Mouse (Mus musculus) MEL (cell line): ENCODE measurements around the gene Prr5l. TPM values are rescaled to one million over a fixed set of nuclear protein-coding genes. Genes with fewer than 3 reads are reported as not detected.

Experiments
- DNase-seq: peaks from one replicate; pipeline ENCODE4 v3.0.0; 2011; ENCODE audit warnings: low read depth, low spot score
- H3K27ac ChIP-seq: 2 replicates; pipeline ENCODE4 v1.5.1; 2012; ENCODE audit warnings: low read depth, mild to moderate bottlenecking, control low read depth, low read length, moderate library complexity; ENCODE audit not compliant: control insufficient read depth
- H3K27me3 ChIP-seq, 2 experiments: fragments of 150-350 bp in 1 of 2; sonication (generic) in 1 of 2; 2 replicates each; pipeline ENCODE4 v1.6.1; 2012; ENCODE audit warnings: low read length in 2 of 2, mild to moderate bottlenecking in 2 of 2, improper control_type of control experiment in 1 of 2, moderate library complexity in 1 of 2; ENCODE audit not compliant: insufficient read depth in 2 of 2, control insufficient read depth in 1 of 2
- H3K36me3 ChIP-seq, 2 experiments: 2 replicates each; pipeline ENCODE4 v1.6.1; 2012 to 2014; ENCODE audit warnings: low read length in 2 of 2, improper control_type of control experiment in 1 of 2, inconsistent platforms in 1 of 2, mild to moderate bottlenecking in 1 of 2; ENCODE audit not compliant: insufficient read depth in 2 of 2, control insufficient read depth in 1 of 2
- H3K4me1 ChIP-seq, 2 experiments: fragments of 150-350 bp in 1 of 2; sonication (generic) in 1 of 2; 2 replicates each; pipeline ENCODE4 v1.6.1; 2012; ENCODE audit warnings: low read length in 2 of 2, improper control_type of control experiment in 1 of 2, mild to moderate bottlenecking in 1 of 2; ENCODE audit not compliant: insufficient read depth in 2 of 2, control insufficient read depth in 1 of 2
- H3K4me3 ChIP-seq, 2 experiments: fragments of 150-350 bp in 1 of 2; sonication (generic) in 1 of 2; 2 replicates each; pipeline ENCODE4 v1.5.1; 2012; ENCODE audit warnings: low read depth in 2 of 2, low read length in 2 of 2, mild to moderate bottlenecking in 2 of 2, moderate library complexity in 2 of 2, control low read depth in 1 of 2, improper control_type of control experiment in 1 of 2; ENCODE audit not compliant: control insufficient read depth in 1 of 2, insufficient read depth in 1 of 2
- H3K79me2 ChIP-seq: 2 replicates; pipeline ENCODE4 v1.6.1; 2012; ENCODE audit warnings: mild to moderate bottlenecking, low read length, moderate library complexity; ENCODE audit not compliant: control insufficient read depth, poor library complexity, insufficient read depth
- H3K9ac ChIP-seq: 2 replicates; pipeline ENCODE4 v1.6.1; 2012; ENCODE audit warnings: low read depth, mild to moderate bottlenecking, control low read depth, low read length, moderate library complexity; ENCODE audit not compliant: control insufficient read depth, poor library complexity, severe bottlenecking
- H3K9me3 ChIP-seq: fragments of 150-350 bp; sonication (generic); replicated peaks from 2 replicates; pipeline ENCODE4 v1.6.1; 2012; ENCODE audit warnings: mild to moderate bottlenecking, low read length, improper control_type of control experiment, moderate library complexity; ENCODE audit not compliant: insufficient read depth
- BHLHE40 ChIP-seq: IDR thresholded peaks from 2 replicates; pipeline ENCODE4 v1.6.1; 2012; ENCODE audit warnings: low read depth, mild to moderate bottlenecking, inconsistent platforms, low read length, improper control_type of control experiment, borderline replicate concordance
- CHD1 ChIP-seq: IDR thresholded peaks from 2 replicates; pipeline ENCODE4 v1.6.1; 2012; ENCODE audit warnings: low read depth, mild to moderate bottlenecking, inconsistent platforms, low read length, improper control_type of control experiment
- CHD2 ChIP-seq: IDR thresholded peaks from 2 replicates; pipeline ENCODE4 v1.6.1; 2011; ENCODE audit warnings: low read length, improper control_type of control experiment
- CTCF ChIP-seq, 3 experiments: IDR thresholded peaks in 2 of 3; conservative IDR thresholded peaks in 1 of 3; 2 replicates each; pipeline ENCODE4 v1.5.1; 2011 to 2012; ENCODE audit warnings: low read length in 3 of 3, low read depth in 2 of 3, mild to moderate bottlenecking in 2 of 3, improper control_type of control experiment in 1 of 3, inconsistent platforms in 1 of 3, mixed read lengths in 1 of 3, moderate library complexity in 1 of 3; ENCODE audit not compliant: control insufficient read depth in 1 of 3, insufficient read depth in 1 of 3, poor library complexity in 1 of 3, severe bottlenecking in 1 of 3
- HCFC1 ChIP-seq: IDR thresholded peaks from 2 replicates; pipeline ENCODE4 v1.6.1; 2012; ENCODE audit warnings: low read depth, mild to moderate bottlenecking, inconsistent platforms, low read length, improper control_type of control experiment, moderate library complexity
- MAZ ChIP-seq: IDR thresholded peaks from 2 replicates; pipeline ENCODE4 v1.6.1; 2012; ENCODE audit warnings: low read depth, mild to moderate bottlenecking, inconsistent platforms, low read length, improper control_type of control experiment
- MYB ChIP-seq: IDR thresholded peaks from 2 replicates; pipeline ENCODE4 v1.6.1; 2011; ENCODE audit warnings: mild to moderate bottlenecking, low read depth, low read length, improper control_type of control experiment
- NRF1 ChIP-seq: IDR thresholded peaks from 2 replicates; pipeline ENCODE4 v1.6.1; 2014; ENCODE audit warnings: low read depth, mild to moderate bottlenecking, inconsistent platforms, low read length, improper control_type of control experiment, moderate library complexity; ENCODE audit not compliant: poor library complexity, insufficient read depth, severe bottlenecking
- POLR2AphosphoS2 ChIP-seq: IDR thresholded peaks from 2 replicates; pipeline ENCODE4 v1.6.1; 2011; ENCODE audit warnings: low read length, improper control_type of control experiment
- POLR2AphosphoS5 ChIP-seq: IDR thresholded peaks from 2 replicates; pipeline ENCODE4 v1.6.1; 2012; ENCODE audit warnings: low read depth, borderline replicate concordance, mild to moderate bottlenecking, inconsistent platforms, low read length, moderate library complexity, mixed read lengths
- RAD21 ChIP-seq: IDR thresholded peaks from 2 replicates; pipeline ENCODE4 v1.6.1; 2011; ENCODE audit warnings: mild to moderate bottlenecking, low read depth, low read length, improper control_type of control experiment
- RCOR1 ChIP-seq: IDR thresholded peaks from 2 replicates; pipeline ENCODE4 v1.6.1; 2012; ENCODE audit warnings: low read depth, mild to moderate bottlenecking, inconsistent platforms, low read length, improper control_type of control experiment
- TAL1 ChIP-seq: IDR thresholded peaks from 2 replicates; pipeline ENCODE4 v1.6.1; 2012; ENCODE audit warnings: mild to moderate bottlenecking, inconsistent platforms, low read length, moderate library complexity, mixed read lengths
- TCF12 ChIP-seq: IDR thresholded peaks from 2 replicates; pipeline ENCODE4 v1.6.1; 2014; ENCODE audit warnings: low read depth, mild to moderate bottlenecking, inconsistent platforms, low read length, improper control_type of control experiment, moderate library complexity
- UBTF ChIP-seq: IDR thresholded peaks from 2 replicates; pipeline ENCODE4 v1.6.1; 2012; ENCODE audit warnings: low read depth, mild to moderate bottlenecking, inconsistent platforms, low read length, improper control_type of control experiment, moderate library complexity, borderline replicate concordance; ENCODE audit not compliant: insufficient read depth
- USF1 ChIP-seq: IDR thresholded peaks from 2 replicates; pipeline ENCODE4 v1.6.1; 2014; ENCODE audit warnings: low read depth, mild to moderate bottlenecking, inconsistent platforms, low read length, improper control_type of control experiment, moderate library complexity
- USF2 ChIP-seq, 2 experiments: IDR thresholded peaks; 2 replicates each; pipeline ENCODE4 v1.6.1; 2011 to 2012; ENCODE audit warnings: improper control_type of control experiment in 2 of 2, low read length in 2 of 2, borderline replicate concordance in 1 of 2, inconsistent platforms in 1 of 2, low read depth in 1 of 2, mild to moderate bottlenecking in 1 of 2; ENCODE audit not compliant: insufficient read depth in 1 of 2
- ZC3H11A ChIP-seq: IDR thresholded peaks from 2 replicates; pipeline ENCODE4 v1.6.1; 2012; ENCODE audit warnings: low read depth, mild to moderate bottlenecking, inconsistent platforms, low read length, improper control_type of control experiment
- ZKSCAN1 ChIP-seq: IDR thresholded peaks from 2 replicates; pipeline ENCODE4 v1.6.1; 2012; ENCODE audit warnings: low read depth, mild to moderate bottlenecking, inconsistent platforms, low read length, improper control_type of control experiment, moderate library complexity
- ZMIZ1 ChIP-seq: IDR thresholded peaks from 2 replicates; pipeline ENCODE4 v1.6.1; 2012; ENCODE audit warnings: low read depth, mild to moderate bottlenecking, inconsistent platforms, low read length, improper control_type of control experiment, moderate library complexity
- ZNF384 ChIP-seq: IDR thresholded peaks from 2 replicates; pipeline ENCODE4 v1.6.1; 2012; ENCODE audit warnings: low read depth, mild to moderate bottlenecking, inconsistent platforms, low read length, improper control_type of control experiment
- polyA plus RNA-seq, 2 experiments: library from polyadenylated mRNA; stranded (reverse) in 1 of 2; unstranded in 1 of 2; fragments of >175 nt in 1 of 2; fragments of >200 nt in 1 of 2; gene quantifications; 2 replicates each; pipeline versions ENCODE4 v1.2.1 to v1.2.4; 2012; ENCODE audit warnings: low replicate concordance in 2 of 2, low read depth in 1 of 2; ENCODE audit not compliant: insufficient read length in 2 of 2, insufficient read depth in 1 of 2, missing spikeins in 1 of 2
- total RNA-seq: library from RNA; depleted of rRNA; stranded (reverse); fragments of 300-350 nt; gene quantifications from 2 replicates; pipeline ENCODE4 v1.2.3, GENCODE M21; 2012

Gene Prr5l
- total and polyA plus RNA-seq, 3 experiments = 0.04 TPM; not detected in 2

GRCm38 (mm10) chr2:101826950-101827600, 55.8 kb downstream of the Prr5l start:
- no peak for DNase-seq
- TF ChIP-seq USF1 (peak; percentile 58), ZC3H11A (no peak)
- Histone ChIP-seq H3K9me3 (no peaks in the 10 kb centered on the region), H3K4me3 (no peak overlapping the region), H3K9ac (no peak overlapping the region), H3K27ac (no peak overlapping the region), H3K79me2 (no peaks in the 10 kb centered on the region), H3K36me3 (no peaks in the 10 kb centered on the region), H3K27me3 (peaks cover 0 to 3% of the 10 kb centered on the region in 2 experiments), H3K4me1 (no peaks in the 10 kb centered on the region; a peak in 1 of 4 replicates)

GRCm38 (mm10) chr2:101826186-101826707, 56.6 kb downstream of the Prr5l start:
- Histone ChIP-seq H3K9me3 (no peaks in the 10 kb centered on the region), H3K27me3 (peaks cover 0 to 3% of the 10 kb centered on the region in 2 experiments), H3K36me3 (no peaks in the 10 kb centered on the region), H3K27ac (no peak overlapping the region), H3K9ac (no peak overlapping the region), H3K4me1 (no peaks in the 10 kb centered on the region; a peak in 1 of 4 replicates), H3K79me2 (no peaks in the 10 kb centered on the region), H3K4me3 (no peak overlapping the region)
- no peak for DNase-seq
- TF ChIP-seq POLR2AphosphoS2 (no peak), ZKSCAN1 (no peak), USF2 (IDR thresholded peaks at IDR 0.05; ENCODE audit: borderline replicate concordance in 1 of 2, insufficient read depth in 1 of 2, low read depth in 1 of 2, low read length in 2 of 2) (no peak), BHLHE40 (no peak), CHD2 (no peak)

- H3K27me3 ChIP-seq = peaks cover 0 to 1% of the 10 kb centered on the region in 2 experiments; a peak in 3 of 4 replicates
- H3K4me3 ChIP-seq = no peak overlapping the region
- H3K79me2 ChIP-seq = no peaks in the 10 kb centered on the region
- H3K4me1 ChIP-seq = no peaks in the 10 kb centered on the region; a peak in 1 of 4 replicates
- no peak for TF ChIP-seq TCF12
- no peak for TF ChIP-seq MYB
- TF ChIP-seq HCFC1 = no peak
- TF ChIP-seq ZNF384 = no peak
- no peak for TF ChIP-seq RAD21
- no peak for TF ChIP-seq UBTF
- no peak for TF ChIP-seq USF1
- TF ChIP-seq TAL1 = no peak
- TF ChIP-seq POLR2AphosphoS5 = no peak
- no peak for TF ChIP-seq MAZ
- no peak for TF ChIP-seq ZKSCAN1
- no peak for TF ChIP-seq CTCF (IDR thresholded peaks at IDR 0.05 in 2 of 3, conservative IDR thresholded peaks at IDR 0.05 in 1 of 3; ENCODE audit: control insufficient read depth in 1 of 3, insufficient read depth in 1 of 3, low read depth in 2 of 3, low read length in 3 of 3, poor library complexity in 1 of 3, severe bottlenecking in 1 of 3)
- TF ChIP-seq RCOR1 = no peak
- TF ChIP-seq ZMIZ1 = no peak
- no peak for TF ChIP-seq CHD1
- TF ChIP-seq NRF1 = no peak
- no peak overlapping the region for H3K27ac ChIP-seq
- no peak for DNase-seq
- no peaks in the 10 kb centered on the region for H3K36me3 ChIP-seq
- H3K9me3 ChIP-seq = no peaks in the 10 kb centered on the region
- no peak overlapping the region for H3K9ac ChIP-seq
These were observed 57.4 kb downstream of the Prr5l start for GRCm38 (mm10) chr2:101825226-101826120.
